Mouse (Mus musculus): ENCODE results near the gene Trio.

DNA sequence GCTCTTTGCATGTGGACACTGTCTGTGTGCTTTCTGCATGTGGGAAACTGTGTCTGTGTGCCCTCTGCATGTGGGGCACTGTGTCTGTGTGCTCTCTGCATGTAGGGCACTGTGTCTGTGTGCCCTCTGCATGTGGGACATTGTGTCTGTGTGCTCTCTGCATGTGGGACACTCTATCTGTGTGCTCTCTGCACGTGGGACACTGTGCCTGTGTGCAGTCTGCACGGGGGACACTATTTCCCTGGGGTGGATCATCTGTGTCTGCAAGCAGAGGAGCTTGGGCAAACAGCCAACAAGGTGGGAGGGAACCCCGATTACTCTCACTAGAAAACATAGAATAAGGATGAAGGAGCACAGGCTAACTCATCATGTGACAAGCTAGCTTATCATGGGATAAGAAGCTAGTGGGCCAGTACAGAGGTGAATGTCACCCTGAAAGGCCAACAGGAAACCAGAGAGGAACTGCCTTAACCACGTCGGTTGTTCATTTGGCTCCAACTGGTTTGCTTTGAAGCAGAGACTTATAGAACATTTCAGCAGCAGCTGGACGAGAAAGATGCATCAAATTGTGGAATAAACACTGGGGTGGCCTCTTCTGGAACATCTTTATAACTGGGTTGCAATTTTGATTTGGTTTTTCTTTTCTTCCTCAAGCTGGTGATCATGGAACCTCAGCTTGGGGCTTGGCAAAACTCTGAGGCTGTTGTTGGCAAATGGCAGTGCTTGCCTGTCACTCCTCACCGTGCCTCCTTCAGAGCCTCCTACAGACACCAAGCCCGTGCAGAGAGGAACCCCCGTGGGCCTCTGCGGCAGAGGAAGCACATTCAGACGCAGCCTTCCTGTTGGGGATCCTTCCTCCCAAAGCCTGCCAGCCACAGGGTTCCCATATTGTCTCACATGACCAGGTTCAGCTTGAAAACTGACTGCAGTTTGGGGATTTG is 323.3 kb downstream of the Trio start:
- TF ChIP-seq CTCF (IDR thresholded peaks at IDR 0.05; ENCODE audit: control insufficient read depth, insufficient read depth, low read length): no peak
- TF ChIP-seq POLR2A (IDR thresholded peaks at IDR 0.05; ENCODE audit: borderline replicate concordance, control insufficient read depth, low read depth, low read length): no peak
